Mouse (Mus musculus) right cerebral cortex, postnatal 36 days (tissue): ENCODE measurements around the gene Acin1.

Experiments
- DNase-seq, 2 experiments: peaks; one replicate each; pipeline ENCODE4 v3.0.0; 2022; ENCODE audit warnings: low spot score in 2 of 2, mixed read lengths in 1 of 2

The Acin1 gene

GRCm38 (mm10) chr14:54609962-54610361, 76.8 kb downstream of the Acin1 start:
- DNase-seq: no peak

- no peak for DNase-seq
These were observed 77.5 kb downstream of the Acin1 start for GRCm38 (mm10) chr14:54609245-54609644.

- DNase-seq: no peak
These were observed 79.5 kb downstream of the Acin1 start for GRCm38 (mm10) chr14:54607226-54607625.

- DNase-seq: peak; percentile 39 to 65
These were observed 80.9 kb downstream of the Acin1 start, which contains the start of gene 4931414P19Rik for GRCm38 (mm10) chr14:54605752-54606321. Gene 4931414P19Rik, minus strand, starts transcription at chr14:54605993.

- DNase-seq: no peak
These were observed 83.0 kb downstream of the Acin1 start for GRCm38 (mm10) chr14:54603686-54604085.

- DNase-seq: peak; percentile 94 to 95
These were observed 83.6 kb downstream of the Acin1 start for GRCm38 (mm10) chr14:54603038-54603654.

- DNase-seq: no peak
These were observed 84.1 kb downstream of the Acin1 start for GRCm38 (mm10) chr14:54602613-54603012.

GRCm38 (mm10) chr14:54601601-54602000, 85.1 kb downstream of the Acin1 start:
- no peak for DNase-seq

GRCm38 (mm10) chr14:54597084-54597483, 89.6 kb downstream of the Acin1 start:
- no peak for DNase-seq

- peak in 1 of 2 experiments; percentile 60 for DNase-seq
These were observed 91.9 kb downstream of the Acin1 start for GRCm38 (mm10) chr14:54594631-54595414.

- no peak for DNase-seq
These were observed 92.7 kb downstream of the Acin1 start for GRCm38 (mm10) chr14:54594055-54594454.

- peak; percentile 41 to 68 for DNase-seq
These were observed 94.3 kb downstream of the Acin1 start for GRCm38 (mm10) chr14:54592319-54592934.
